Mouse (Mus musculus) thymus, postnatal 14 days (tissue): ENCODE data around the gene Angel1.

Experiments
- DNase-seq: peaks from one replicate; pipeline ENCODE4 v3.0.0; 2021

The Angel1 gene

DNA sequence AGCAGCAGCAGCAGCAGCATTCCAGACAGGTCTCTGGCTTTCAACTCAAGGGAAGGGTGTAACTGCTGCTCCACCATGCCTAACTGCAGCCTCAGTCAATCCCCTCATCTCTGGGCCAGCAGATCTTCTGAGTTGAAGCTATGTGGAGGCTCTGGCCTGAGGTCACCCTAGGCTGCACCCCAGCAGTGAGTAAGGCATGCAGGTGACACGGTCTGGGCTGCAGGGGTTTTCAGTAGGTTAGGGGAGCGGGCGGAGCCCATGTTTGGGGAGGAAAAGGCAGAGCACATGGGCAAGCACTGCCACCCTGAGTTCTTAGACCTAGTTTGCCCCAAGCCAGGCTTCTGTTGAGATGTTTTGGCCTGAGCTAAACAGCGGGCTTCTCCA lies 25.3 kb downstream of the Angel1 start:
- no peak for DNase-seq

DNA sequence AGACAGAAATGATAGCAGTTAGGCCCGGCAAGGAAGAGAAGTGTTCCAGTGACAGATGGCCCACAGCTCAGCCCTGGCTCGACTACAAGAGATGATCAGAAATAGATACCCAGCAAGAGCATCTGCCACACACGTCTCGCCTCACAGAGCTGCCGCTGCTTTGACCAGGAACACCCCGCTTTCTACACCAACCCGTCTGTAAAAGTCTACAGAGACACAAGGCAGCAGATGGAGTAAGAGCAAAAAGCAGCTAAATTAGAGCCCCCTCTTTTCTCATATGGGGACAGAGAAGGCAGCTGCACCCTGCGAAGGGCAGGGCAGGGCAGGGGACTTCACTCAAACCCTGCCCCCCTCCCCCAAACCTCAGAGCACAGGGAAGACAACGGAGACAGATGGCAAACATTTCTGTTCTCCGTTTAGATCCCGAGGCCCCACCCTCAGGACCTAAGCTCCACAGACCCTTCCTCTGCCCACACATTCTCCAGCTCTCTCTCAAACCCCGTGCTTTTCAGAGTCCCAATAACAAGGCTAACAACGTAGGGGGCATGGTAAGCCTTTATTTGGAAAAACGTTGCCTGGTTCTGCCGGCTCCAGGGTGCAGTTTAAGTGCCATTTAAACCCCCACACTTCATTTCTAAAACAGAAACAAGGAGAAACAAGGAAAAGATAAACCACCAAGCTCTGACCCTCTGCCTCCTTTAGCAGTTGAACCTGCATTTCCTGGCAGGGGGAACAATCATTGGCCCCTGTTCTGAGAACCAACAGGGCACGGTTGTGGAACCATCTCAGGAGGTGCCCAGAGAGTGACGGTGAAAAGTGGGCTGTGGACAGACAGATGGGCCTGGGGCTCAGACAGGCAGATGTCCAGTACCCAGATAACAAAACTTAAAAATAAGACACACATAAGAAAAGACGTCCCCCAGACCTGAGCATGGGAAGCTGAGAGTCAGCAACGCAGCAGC lies 26.0 kb downstream of the Angel1 start:
- no peak for DNase-seq

DNA sequence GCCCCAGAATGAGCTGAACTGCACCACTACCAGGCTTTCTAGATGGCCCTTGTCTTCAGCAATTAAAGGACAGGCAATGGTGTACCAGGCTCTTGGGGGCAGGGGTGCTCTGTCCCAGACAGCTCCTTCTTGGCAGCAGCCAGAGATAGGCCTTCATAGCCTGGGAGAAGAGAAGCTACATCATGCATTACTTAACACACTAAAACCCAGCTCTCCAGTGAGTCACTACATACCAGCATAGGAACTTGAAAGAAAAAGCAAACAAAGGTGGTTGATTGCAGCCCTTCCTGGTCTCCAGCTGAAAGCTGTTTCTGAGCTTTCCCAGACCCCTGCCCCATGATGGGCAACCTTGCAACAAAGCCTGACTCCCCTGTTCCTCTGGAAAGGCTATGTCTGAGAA lies 27.7 kb downstream of the Angel1 start:
- no peak for DNase-seq

DNA sequence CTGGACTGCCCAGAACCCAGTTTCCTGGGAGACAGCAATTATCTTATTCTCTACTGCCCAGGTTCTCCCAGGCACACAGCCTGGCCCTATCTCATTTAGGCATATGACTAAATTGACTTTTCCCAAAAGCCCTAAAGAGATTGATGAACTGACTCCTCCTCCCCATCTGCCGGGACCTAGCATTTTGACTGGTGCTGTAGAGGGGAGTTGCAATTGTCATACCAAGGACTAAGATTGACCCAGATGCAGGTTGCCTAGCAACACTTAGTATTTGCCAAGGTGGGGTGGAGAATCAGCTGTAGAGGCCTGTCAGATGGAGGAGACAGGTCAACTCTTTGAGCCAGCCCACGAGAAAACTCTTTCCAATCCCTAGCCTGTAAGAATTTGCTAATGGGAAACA lies 28.3 kb downstream of the Angel1 start:
- DNase-seq, result no peak

DNA sequence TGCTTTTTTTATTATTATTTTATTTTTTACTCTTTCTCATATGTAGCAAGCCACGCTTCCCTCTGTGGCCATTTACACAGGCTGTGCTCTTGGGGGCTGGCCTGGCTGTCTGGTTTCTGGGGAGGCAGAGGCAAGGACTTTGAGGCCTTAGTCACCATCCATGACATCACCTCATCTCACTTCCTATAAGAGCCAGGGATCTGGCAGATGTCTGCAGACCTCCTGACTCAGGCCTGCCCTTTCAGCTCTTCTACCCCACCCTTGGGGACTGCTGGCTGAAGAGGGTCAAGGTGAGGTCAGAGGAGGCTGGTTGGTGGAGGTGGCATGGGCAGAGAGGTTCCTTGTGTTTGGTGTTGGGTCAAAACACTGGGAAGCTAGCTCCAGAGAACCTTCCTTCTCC lies 31.8 kb downstream of the Angel1 start:
- DNase-seq, result no peak

DNA sequence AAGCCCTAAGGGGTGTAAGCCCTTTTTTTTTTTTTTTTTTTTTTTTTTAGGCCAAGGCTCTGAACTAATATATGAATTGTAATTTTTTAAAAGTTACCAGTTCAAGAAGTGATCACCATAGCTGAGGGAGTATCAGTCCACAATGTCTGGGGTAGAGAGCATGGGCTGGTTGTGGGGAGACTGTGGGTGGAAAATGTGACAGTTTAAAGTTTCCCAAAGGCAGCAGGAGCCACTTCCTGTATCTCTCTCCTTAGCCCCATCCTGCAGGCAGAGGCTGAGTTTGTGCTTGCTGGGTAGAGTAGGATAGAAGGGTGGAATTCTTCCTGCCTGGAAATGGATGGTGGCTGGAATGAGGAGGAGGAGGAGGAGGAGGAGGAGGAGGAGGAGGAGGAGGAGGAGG lies 32.9 kb downstream of the Angel1 start:
- DNase-seq, result no peak

DNA sequence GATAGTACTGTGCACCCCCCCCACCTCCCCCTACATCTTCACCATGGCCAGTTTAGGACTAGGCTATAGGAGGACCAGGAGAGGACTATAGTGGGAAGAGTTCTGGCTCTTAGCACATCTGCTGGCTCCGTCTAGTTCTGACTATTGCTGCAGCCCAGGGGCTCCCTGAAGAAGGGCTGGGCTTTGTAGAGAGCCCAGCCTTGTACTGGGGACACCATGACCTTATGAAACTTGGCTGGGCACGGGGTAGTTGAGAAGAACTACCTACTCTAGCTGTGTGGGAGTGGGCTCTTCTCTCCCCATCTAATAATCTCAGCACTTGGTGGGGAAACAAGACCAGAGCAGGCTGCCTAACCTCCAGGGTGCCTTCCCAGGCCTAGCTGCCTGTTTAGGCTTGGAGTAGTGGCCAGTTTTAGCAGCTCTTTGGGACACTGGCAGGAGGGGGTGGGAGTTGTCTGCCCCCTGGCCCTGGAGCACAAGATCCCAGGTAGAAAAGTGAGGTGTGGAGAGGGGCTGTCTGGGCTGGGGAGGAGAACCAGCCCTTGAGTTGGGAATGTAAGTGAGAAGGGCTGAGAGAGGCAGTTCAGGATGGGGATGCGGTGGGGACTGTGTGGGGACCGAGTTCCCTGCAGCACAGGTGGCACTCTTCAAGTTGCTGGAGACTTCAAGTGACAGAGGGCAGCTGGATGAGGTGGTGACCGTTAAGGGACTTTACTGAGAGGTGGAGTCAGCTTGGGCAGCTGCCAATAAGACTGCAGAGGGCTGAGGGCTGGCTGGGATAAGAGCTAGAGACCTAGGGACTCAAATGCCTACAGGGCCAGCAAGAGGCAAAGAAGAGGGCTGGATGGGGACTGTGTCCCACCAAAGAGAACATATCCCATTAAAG lies 33.5 kb downstream of the Angel1 start:
- DNase-seq, result no peak

GRCm38 (mm10) chr12:86690700-86691485 lies 35.4 kb downstream of the Angel1 start:
- no peak for DNase-seq

- no peak for DNase-seq
Measured at GRCm38 (mm10) chr12:86688917-86689316, 37.3 kb downstream of the Angel1 start.

- no peak for DNase-seq
Measured at GRCm38 (mm10) chr12:86687971-86688573, 38.2 kb downstream of the Angel1 start.

GRCm38 (mm10) chr12:86687445-86687955 lies 38.8 kb downstream of the Angel1 start:
- no peak for DNase-seq

- peak; percentile 26 for DNase-seq
Measured at GRCm38 (mm10) chr12:86686551-86687330, 39.5 kb downstream of the Angel1 start.

GRCm38 (mm10) chr12:86685275-86685674 lies 41.0 kb downstream of the Angel1 start:
- DNase-seq, result no peak

DNA sequence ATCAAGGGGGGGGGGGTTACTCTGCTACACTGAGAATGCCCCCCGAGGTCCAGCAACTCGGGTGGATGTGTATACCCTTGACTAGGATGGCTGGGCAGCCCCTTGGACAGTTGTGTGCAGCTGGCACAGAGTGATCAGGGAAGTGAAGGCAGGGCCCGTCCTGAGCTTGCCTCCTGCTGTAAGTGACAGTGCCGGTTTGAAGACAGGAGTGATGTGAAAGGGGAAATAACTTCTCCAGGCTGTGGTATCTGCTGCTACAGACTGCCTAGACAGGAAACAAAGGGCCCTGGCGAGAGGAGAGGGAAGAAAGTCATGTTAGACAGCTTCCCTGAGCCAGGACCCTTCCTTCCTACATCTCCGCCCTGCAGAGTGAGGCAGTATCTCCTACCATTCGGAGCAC lies 42.6 kb downstream of the Angel1 start:
- DNase-seq, result no peak

DNA sequence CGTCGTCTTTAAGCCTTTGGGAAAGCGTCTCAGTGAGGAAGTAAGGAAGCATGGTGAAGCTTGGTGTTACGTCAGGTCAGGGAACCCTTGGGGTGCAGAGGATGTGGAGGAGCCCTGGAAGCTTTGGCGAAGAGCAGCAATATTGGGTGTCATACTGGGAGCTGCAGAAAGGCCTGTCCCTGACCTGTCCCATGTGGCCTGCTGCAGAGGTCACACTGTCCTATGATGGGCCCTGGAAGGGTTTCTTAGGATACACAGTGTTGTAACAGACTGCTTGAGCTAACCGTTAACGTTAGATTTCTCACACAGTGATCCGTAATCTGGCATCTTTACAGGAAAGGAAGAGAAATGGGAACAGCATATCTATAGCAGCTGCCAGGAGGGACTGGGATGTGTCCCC lies 44.1 kb downstream of the Angel1 start:
- no peak for DNase-seq

DNA sequence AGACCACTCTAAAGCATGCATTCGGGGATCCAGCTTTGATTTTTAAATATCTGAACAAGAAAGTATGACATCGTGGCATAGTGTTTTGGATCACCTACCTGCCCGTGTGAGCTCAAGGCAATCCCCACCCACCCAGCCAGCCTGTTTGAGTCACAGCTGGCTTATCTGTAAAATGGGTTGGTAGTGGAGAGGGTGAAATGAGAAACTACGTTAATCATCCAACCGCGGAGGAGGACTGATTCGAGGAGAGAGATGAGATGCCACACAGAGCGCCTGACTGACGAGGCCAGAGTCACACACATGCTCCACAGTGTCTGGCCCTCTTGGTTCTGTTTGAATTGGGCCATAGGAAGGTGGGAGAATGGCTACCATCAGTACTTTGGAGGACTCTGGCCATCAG lies 44.6 kb downstream of the Angel1 start:
- DNase-seq, result no peak

DNA sequence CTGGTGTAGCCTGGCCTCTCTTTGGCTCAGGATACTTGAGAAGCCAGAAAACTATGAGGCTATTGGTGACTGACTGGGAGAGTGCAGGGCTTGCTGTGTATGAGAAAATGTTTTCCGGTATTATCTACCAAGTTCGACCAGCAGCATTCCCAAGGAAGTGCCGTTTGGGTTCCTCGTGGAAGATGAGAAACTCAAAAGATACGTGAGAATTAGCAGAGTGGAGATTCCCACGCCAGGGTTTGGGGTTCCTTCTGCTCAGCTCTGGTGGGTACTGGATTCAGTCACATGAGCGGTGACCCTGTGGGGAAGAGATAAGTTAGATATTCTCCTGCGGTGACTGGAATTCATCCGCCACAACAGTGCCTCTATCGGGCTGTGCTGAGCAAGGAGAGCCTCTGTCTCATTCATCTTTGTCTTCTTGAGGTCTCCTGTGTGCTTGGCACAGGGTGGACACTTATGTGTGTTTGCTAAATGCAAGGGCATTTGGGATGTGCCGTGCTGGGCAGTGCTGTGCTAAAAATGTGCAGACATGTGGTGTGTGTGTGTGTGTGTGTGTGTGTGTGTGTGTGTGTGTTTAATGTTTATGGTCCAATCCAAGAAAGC lies 45.6 kb downstream of the Angel1 start:
- no peak for DNase-seq

DNA sequence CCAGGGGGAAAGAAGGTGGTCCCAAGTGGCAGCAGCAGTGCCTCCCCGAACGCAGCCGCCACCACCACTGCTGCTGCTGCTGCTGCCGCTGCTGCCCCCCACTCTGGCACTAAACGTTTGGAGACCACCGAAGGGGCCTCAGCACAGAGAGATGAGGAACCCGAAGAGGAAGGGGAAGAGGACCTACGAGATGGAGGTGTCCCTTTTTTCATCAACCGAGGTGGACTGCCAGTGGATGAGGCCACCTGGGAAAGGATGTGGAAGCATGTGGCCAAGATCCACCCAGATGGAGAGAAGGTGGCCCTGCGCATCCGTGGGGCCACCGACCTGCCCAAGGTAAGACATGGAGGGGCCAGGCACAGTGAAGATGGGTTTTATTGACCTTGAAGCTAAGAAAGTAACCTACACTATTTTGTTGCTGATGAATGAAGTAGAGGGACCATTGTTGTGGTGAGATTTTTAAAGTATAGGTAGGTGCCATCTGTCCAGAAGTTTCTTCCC lies 46.2 kb downstream of the Angel1 start:
- DNase-seq, result no peak

GRCm38 (mm10) chr12:86679546-86679930 lies 46.7 kb downstream of the Angel1 start:
- DNase-seq, result no peak

DNA sequence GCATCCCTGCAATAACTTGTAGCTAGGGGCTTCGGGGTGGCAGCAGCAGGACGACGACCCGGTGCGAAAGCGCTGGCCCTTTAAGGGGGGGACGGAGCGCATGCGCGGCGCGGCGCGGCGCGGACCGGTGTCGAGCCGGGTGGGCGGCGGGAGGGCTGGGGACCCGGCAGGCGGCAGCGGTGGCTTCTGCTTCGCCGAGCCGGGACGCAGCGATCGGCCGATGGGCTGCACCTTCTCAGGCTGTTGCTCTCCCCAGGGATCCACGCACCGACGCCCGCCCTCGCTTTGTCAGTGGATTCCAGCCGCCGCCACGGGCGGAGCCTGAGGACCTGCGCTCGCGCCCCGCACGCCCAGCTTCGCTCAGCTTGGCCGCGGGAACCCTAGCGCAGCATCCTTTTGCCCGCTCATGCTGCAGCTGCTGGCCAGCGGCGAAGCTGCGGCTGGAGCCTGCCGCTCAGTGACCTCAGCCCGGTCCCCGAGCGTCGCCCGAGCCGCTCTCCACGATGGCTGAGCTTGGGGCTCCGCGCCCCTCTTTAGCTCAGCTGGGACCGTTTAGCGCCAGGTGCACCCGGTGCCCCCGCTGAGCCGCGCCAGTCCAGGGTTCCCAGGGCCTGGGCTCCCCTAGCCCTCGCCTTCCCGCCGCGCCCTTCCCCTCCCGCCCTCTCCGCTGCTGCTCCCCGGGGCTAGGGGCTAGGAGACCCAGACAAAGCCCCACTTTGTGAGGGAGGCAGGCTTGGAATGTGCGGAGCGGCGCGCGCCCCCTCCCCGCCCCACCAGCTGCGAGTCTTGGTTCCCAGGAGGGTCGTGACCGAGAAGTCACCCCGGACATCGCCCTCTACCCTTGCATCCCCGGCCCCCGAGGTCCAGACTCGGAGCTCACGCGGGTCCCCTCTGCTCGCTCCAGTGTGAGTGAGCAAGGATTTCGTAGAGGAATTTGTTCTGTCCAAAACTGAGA lies 47.4 kb downstream of the Angel1 start, which contains the start of gene Vash1:
Gene Vash1, plus strand, starts transcription at position 110 of the 955 bp plus-strand sequence.
- peak; percentile 67 for DNase-seq
